Mouse (Mus musculus): Measurements from ENCODE around the gene Dusp9. TPM values are rescaled to one million over a fixed set of nuclear protein-coding genes. Genes with fewer than 3 reads are reported as not detected.

Dusp9 gene
- 9.8 and 10.3 TPM in 2 replicates for polyA plus RNA-seq (2016; fragmentation: Nextera tagmentation; extraction: Ambion mirVana)

DNA sequence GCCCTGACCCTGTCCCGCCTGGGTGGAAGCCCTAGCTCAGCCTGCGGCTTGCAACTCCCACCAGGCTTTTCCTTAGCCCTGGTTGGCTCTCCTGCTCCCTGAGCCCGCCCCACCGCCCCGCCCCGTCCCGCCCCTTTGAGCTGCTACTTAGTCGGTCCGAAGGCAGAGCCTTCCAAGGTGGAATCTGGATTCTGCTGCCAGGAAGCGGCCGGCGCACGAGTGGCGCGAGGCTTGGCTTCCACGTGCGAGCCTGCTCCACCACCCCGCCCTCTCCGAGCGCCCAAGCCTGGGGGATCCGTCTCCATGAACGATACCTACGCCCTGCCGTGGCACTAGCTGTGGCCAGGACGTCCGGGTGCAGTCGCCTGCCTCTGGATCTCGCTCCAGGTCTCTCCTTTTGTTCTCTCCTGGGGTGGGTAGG, at the start of gene Dusp9:
Gene Dusp9, plus strand, starts transcription at position 165 of the 421 bp plus-strand sequence.
- H3K27me3 ChIP-seq (replicated peaks): peaks cover 80% of the 10 kb centered on the region
- peak; percentile 73 for ATAC-seq (ENCODE audit: insufficient number of reproducible peaks, low FRiP score)
- peaks cover 12% of the 10 kb centered on the region for H3K4me1 ChIP-seq (replicated peaks)
- no peaks in the 10 kb centered on the region for H3K9me3 ChIP-seq (replicated peaks)
- H3K4me2 ChIP-seq: peak within 1 kb of the TSS; percentile 75
- H3K27ac ChIP-seq (ENCODE audit: poor library complexity, severe bottlenecking): no peak within 1 kb of the TSS
- H3K9ac ChIP-seq: peak within 1 kb of the TSS; percentile 50
- 16% methylated on average over 28 of the region's 28 CpGs for WGBS
- H3K36me3 ChIP-seq: no peaks in the 10 kb centered on the region
- peak within 1 kb of the TSS; percentile 43 for H3K4me3 ChIP-seq

DNA sequence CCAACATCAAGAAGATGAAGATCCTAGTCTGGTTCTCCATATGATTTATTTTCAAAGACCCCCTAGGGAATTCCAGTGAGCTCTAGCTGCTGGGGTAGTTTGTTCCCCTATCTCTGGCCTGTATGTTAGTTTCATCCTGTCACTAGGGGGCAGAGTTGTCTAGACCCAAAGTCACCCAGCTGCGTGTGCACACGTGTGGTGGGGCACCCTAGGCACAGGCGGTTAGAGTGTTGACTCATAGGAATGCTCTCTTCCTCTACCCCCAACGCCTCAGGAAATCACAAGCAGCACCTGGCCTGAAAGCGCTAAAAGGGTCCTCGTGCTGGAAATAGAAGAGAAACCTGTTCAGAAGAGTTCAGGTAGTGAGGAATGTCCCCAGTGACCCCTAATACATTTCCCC, 46.0 kb upstream of the Dusp9 start:
- peaks cover 13% of the 10 kb centered on the region; the same call in 1 of the 2 replicates for H3K27me3 ChIP-seq (replicated peaks)
- no peak overlapping the region for H3K9ac ChIP-seq
- H3K4me3 ChIP-seq: no peak overlapping the region
- no peak overlapping the region for H3K27ac ChIP-seq (ENCODE audit: poor library complexity, severe bottlenecking)
- WGBS: 21% methylated on average over 6 of the region's 6 CpGs
- no peaks in the 10 kb centered on the region; the same call in 1 of the 2 replicates for H3K9me3 ChIP-seq (replicated peaks)
- no peaks in the 10 kb centered on the region for H3K36me3 ChIP-seq
- no peak overlapping the region for H3K4me2 ChIP-seq
- ATAC-seq (ENCODE audit: insufficient number of reproducible peaks, low FRiP score): no peak
- H3K4me1 ChIP-seq (replicated peaks): 0 out of 2 replicates have a peak, but pooled peaks cover 3% of the 10 kb centered on the region

DNA sequence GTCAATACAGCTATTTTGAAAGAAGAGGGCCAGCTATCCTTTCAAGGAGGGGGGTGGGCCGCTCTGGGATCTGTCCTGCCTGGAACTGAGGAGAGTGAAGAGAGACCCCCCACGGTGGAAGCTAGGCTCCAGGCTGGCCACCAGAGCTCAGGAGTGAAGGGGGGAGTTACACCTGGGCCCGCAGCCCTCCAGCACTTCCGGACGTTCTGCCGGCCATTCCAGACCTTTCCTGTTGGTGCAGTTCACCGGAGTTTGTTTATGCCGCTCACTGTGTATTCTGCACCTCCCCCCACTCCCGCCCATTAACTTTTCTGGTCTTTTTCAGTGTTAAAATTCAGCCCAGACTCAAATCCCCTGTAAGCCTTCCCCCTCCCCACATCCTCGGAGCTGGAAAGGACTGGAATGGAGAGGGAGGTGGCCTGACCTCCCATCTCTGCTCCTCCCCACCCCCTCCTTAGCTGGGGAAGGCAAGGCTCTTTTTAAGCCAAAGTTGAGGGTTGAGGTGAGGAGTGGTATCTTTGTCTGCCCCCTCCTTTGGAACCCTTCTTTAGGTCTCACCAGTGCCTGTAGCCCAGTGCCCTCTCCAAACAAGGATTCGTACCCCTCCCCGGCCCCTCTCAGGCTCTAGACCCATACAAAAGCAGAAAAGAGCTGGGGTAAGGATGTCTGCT, 44.6 kb upstream of the Dusp9 start:
- peaks cover 10% of the 10 kb centered on the region; the same call in 1 of the 2 replicates for H3K27me3 ChIP-seq (replicated peaks)
- H3K9me3 ChIP-seq (replicated peaks): no peaks in the 10 kb centered on the region; the same call in 1 of the 2 replicates
- no peak overlapping the region for H3K9ac ChIP-seq
- no peaks in the 10 kb centered on the region for H3K36me3 ChIP-seq
- H3K27ac ChIP-seq (ENCODE audit: poor library complexity, severe bottlenecking): no peak overlapping the region
- 26% methylated on average over 12 of the region's 12 CpGs for WGBS
- H3K4me2 ChIP-seq: no peak overlapping the region
- 0 out of 2 replicates have a peak, but pooled peaks cover 3% of the 10 kb centered on the region for H3K4me1 ChIP-seq (replicated peaks)
- no peak for ATAC-seq (ENCODE audit: insufficient number of reproducible peaks, low FRiP score)
- H3K4me3 ChIP-seq: no peak overlapping the region

DNA sequence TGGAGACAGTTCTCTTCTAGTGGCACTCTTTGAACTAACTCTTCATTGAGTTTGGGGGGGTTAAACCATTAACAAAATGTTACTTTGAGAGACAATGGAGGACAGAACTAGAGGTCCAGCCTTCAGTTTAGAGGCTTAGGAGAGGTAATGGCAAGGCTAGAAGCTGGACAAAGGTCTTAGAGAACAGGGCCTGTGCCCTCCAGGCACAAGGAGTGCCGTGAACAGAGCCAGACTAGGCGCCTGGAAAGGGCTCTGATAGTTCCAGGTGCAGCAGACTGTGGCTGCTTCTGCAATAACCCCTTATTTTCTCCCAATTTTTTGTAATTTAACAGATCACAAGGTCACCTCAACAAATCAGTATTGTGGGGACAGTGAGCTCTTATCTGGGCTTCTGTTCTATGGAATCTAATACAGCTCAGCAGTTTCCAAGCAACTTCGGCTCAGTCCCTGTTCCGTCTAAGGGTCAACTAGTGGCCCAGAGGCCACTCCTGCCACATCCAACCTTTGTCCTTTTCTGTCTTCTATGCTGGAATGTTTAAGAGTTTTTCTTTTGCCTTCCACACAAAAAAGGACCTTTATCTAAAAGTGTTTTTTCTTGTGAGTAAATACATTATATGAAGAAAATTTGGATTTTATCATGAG, 43.8 kb upstream of the Dusp9 start:
- Histone ChIP-seq H3K4me2 (no peak overlapping the region), H3K9ac (no peak overlapping the region), H3K9me3 (replicated peaks) (no peaks in the 10 kb centered on the region; the same call in 1 of the 2 replicates), H3K4me3 (no peak overlapping the region), H3K27ac (ENCODE audit: poor library complexity, severe bottlenecking) (no peak overlapping the region), H3K27me3 (replicated peaks) (peaks cover 10% of the 10 kb centered on the region; the same call in 1 of the 2 replicates), H3K36me3 (no peaks in the 10 kb centered on the region), H3K4me1 (replicated peaks) (0 out of 2 replicates have a peak, but pooled peaks cover 3% of the 10 kb centered on the region)
- no peak for ATAC-seq (ENCODE audit: insufficient number of reproducible peaks, low FRiP score)
- 56% methylated on average over 4 of the region's 4 CpGs for WGBS

DNA sequence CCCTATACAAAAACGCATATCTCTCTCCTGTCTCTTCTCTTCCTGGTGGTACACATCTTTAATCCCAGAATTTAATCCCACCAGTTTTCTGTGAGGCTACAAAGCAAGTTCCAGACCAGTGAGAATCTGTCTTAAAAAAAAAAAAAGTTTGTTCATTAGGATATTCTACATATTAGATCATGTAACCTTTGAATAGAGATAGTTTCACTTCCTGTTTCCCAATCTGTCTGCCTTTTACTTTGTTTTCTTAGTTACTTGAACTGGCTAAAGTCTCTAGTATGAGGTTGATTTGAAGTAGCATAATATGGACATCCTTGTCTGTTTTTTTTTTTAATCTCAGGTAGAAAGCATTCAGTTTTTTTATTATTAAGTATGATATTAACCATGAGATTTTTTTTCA, 37.8 kb upstream of the Dusp9 start:
- Histone ChIP-seq H3K9ac (no peak overlapping the region), H3K36me3 (no peaks in the 10 kb centered on the region), H3K9me3 (replicated peaks) (no peaks in the 10 kb centered on the region; the same call in 1 of the 2 replicates), H3K27ac (ENCODE audit: poor library complexity, severe bottlenecking) (no peak overlapping the region), H3K27me3 (replicated peaks) (no peaks in the 10 kb centered on the region), H3K4me1 (replicated peaks) (no peaks in the 10 kb centered on the region), H3K4me2 (no peak overlapping the region), H3K4me3 (no peak overlapping the region)
- 68% methylated on average over 1 of the region's 1 CpGs for WGBS
- no peak for ATAC-seq (ENCODE audit: insufficient number of reproducible peaks, low FRiP score)

DNA sequence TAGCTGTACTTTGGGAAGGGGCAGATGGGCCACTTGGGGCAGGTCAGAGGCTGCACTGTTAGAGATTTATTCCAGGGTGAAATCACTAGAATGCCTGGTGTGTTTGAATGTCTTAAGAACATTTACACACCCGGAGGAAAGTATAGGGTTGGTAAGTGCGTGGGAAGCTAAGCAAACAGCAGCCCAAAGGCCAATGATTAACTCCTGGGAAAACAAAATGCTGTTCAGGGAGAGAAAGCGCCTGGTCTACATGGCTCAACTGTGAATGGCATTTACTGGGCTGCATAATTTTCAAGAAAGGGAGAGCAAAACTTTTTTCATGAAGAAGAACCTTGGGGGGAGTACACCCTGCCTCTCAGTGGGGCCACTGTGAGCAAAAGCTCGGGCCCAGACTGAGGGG, 25.6 kb upstream of the Dusp9 start:
- Histone ChIP-seq H3K36me3 (no peaks in the 10 kb centered on the region), H3K9ac (no peak overlapping the region), H3K4me3 (no peak overlapping the region), H3K4me1 (replicated peaks) (no peaks in the 10 kb centered on the region; the same call in 1 of the 2 replicates), H3K4me2 (no peak overlapping the region), H3K27ac (ENCODE audit: poor library complexity, severe bottlenecking) (no peak overlapping the region), H3K9me3 (replicated peaks) (no peaks in the 10 kb centered on the region), H3K27me3 (replicated peaks) (peaks cover 25% of the 10 kb centered on the region)
- ATAC-seq (ENCODE audit: insufficient number of reproducible peaks, low FRiP score): no peak
- 71% methylated on average over 4 of the region's 4 CpGs for WGBS

DNA sequence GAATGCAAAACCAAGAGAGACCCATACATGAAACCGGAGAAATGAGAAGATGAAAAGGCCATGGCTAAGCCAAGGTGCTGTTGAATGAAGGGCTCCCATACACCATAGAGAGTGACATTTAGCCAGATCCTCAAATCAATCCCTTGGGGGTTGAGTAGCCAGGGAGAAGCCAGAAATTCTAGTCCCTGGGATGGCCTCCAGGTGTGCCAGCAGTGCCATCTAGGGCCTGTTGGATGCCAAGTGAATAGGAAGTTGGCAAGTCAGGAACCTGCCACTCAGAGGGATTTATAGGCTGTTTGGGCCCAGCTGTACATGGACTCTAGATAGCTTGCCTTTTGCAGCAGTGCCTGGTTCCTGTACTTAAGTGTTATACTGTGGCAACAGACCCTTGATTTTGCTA, 23.3 kb upstream of the Dusp9 start:
- Histone ChIP-seq H3K9me3 (replicated peaks) (no peaks in the 10 kb centered on the region), H3K4me2 (no peak overlapping the region), H3K27me3 (replicated peaks) (peaks cover 25% of the 10 kb centered on the region), H3K4me3 (no peak overlapping the region), H3K9ac (no peak overlapping the region), H3K4me1 (replicated peaks) (no peaks in the 10 kb centered on the region; the same call in 1 of the 2 replicates), H3K36me3 (no peaks in the 10 kb centered on the region), H3K27ac (ENCODE audit: poor library complexity, severe bottlenecking) (no peak overlapping the region)
- WGBS: 85% methylated on average over 1 of the region's 1 CpGs
- ATAC-seq (ENCODE audit: insufficient number of reproducible peaks, low FRiP score): no peak

DNA sequence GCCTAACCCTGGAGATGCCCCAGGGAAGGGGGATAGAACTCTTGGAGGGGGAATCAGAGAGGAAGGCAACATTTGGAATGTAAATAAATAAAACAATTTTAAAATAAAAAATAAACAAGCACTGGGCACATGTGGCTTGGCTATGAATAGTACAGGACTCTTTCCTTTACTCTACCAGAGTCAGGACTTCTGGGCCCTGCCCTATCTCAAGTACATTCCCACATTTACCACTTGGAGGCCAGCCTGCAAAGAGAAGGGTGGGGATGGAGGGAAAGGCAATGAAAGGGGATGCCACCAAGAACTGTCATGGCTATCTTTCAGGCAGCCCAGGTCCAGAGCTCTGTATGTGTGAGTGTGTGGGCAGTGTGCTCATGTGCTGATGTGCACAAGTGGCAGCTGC, 19.8 kb upstream of the Dusp9 start:
- Histone ChIP-seq H3K4me2 (no peak overlapping the region), H3K9me3 (replicated peaks) (no peaks in the 10 kb centered on the region), H3K4me3 (no peak overlapping the region), H3K9ac (no peak overlapping the region), H3K36me3 (no peaks in the 10 kb centered on the region), H3K27ac (ENCODE audit: poor library complexity, severe bottlenecking) (no peak overlapping the region), H3K4me1 (replicated peaks) (no peaks in the 10 kb centered on the region; the same call in 1 of the 2 replicates), H3K27me3 (replicated peaks) (peaks cover 22% of the 10 kb centered on the region)
- no peak for ATAC-seq (ENCODE audit: insufficient number of reproducible peaks, low FRiP score)

DNA sequence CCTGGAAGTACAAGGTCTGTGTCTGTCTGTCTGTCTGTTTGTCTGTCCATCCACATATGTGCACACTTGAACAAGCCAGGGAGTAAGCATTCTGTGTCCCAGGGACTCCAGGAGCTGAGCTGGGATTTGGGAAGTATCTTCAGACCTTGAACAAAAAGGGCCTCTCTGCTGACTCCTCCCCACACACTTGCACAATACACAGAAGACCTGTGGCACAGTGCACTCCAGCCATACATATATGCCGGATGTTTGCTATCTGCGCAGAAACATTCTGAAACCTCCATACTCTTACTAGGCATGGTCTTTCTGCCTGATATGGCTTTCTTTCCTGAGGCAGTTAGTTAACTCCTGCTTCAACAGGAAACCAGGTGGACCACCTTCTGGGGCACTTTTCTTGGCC, 19.3 kb upstream of the Dusp9 start:
- no peak overlapping the region for H3K4me3 ChIP-seq
- no peaks in the 10 kb centered on the region for H3K9me3 ChIP-seq (replicated peaks)
- H3K4me1 ChIP-seq (replicated peaks): no peaks in the 10 kb centered on the region; the same call in 1 of the 2 replicates
- H3K4me2 ChIP-seq: no peak overlapping the region
- no peak overlapping the region for H3K27ac ChIP-seq (ENCODE audit: poor library complexity, severe bottlenecking)
- ATAC-seq (ENCODE audit: insufficient number of reproducible peaks, low FRiP score): no peak
- H3K9ac ChIP-seq: no peak overlapping the region
- H3K36me3 ChIP-seq: no peaks in the 10 kb centered on the region
- H3K27me3 ChIP-seq (replicated peaks): peaks cover 19% of the 10 kb centered on the region
- 91% methylated on average over 2 of the region's 2 CpGs for WGBS

DNA sequence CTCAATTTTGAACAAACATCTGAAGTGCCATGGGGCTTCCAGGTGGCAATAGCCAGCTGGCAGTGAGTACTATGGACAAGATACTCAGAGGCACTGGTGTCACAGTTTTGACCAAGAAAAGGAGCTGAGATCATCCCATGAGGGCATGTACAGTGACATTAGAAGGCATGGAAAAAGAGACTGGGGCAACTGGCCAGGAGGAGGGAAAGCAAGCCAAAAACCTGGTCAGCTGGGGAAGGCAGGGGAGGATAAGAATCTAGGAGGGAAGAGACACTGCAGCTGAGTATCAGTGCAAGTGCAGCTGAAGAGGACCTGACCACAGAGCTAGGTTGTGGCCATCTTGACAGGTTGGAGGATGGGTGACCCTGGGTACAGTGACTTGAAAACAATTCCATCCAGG, 12.2 kb upstream of the Dusp9 start:
- H3K4me3 ChIP-seq: no peak overlapping the region
- H3K9ac ChIP-seq: no peak overlapping the region
- H3K4me2 ChIP-seq: no peak overlapping the region
- peaks cover 34% of the 10 kb centered on the region for H3K27me3 ChIP-seq (replicated peaks)
- no peaks in the 10 kb centered on the region for H3K36me3 ChIP-seq
- no peaks in the 10 kb centered on the region for H3K4me1 ChIP-seq (replicated peaks)
- ATAC-seq (ENCODE audit: insufficient number of reproducible peaks, low FRiP score): no peak
- H3K9me3 ChIP-seq (replicated peaks): no peaks in the 10 kb centered on the region
- H3K27ac ChIP-seq (ENCODE audit: poor library complexity, severe bottlenecking): no peak overlapping the region

DNA sequence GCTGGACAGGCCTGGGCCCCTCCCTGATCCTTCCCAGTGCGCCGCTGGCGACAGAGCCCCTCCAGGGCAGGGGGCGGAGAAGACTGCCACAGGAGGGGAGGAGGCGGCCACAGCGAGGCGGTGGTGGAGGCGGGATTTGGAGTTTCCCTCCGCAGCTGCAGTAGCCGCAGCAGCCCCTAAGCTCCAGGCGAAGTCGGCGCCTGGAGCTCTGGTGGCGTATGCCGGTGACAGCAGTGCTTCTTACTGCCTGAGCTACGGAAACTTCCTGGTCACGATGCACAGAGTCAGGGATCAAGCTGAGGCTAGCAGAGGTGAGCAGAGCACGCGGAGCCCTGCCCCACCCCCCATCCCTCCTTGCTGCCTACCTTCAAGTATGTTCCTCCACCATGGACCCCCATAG, 3.8 kb upstream of the Dusp9 start:
- Histone ChIP-seq H3K9me3 (replicated peaks) (no peaks in the 10 kb centered on the region), H3K4me2 (peak overlapping the region; percentile 55), H3K9ac (no peak overlapping the region), H3K27ac (ENCODE audit: poor library complexity, severe bottlenecking) (no peak overlapping the region), H3K4me3 (peak overlapping the region; percentile 25), H3K4me1 (replicated peaks) (peaks cover 12% of the 10 kb centered on the region), H3K27me3 (replicated peaks) (peaks cover 81% of the 10 kb centered on the region), H3K36me3 (no peaks in the 10 kb centered on the region)
- WGBS: 17% methylated on average over 19 of the region's 19 CpGs
- ATAC-seq (ENCODE audit: insufficient number of reproducible peaks, low FRiP score): no peak

Measured in heart, embryonic 12.5 days (tissue).